Mouse (Mus musculus) retina, postnatal 1 day (tissue): Measurements from ENCODE around the gene Mrgpre.

Experiments
- DNase-seq: peaks from one replicate; pipeline ENCODE4 v3.0.0-alpha.2; 2012

Mrgpre gene

GRCm38 (mm10) chr7:143783996-143784829, at the start of gene Mrgpre:
Mrgpre (minus strand) TSS chr7:143784500.
- peak; percentile 89 for DNase-seq

GRCm38 (mm10) chr7:143833581-143834190, 49.4 kb upstream of the Mrgpre start:
- DNase-seq, result no peak

- no peak for DNase-seq
Observed at GRCm38 (mm10) chr7:143832611-143833010, 48.3 kb upstream of the Mrgpre start.

GRCm38 (mm10) chr7:143832196-143832595, 47.9 kb upstream of the Mrgpre start:
- no peak for DNase-seq

- DNase-seq, result no peak
Observed at GRCm38 (mm10) chr7:143830399-143830798, 46.1 kb upstream of the Mrgpre start.

- peak; percentile 99 for DNase-seq
Observed at GRCm38 (mm10) chr7:143829504-143830331, 45.4 kb upstream of the Mrgpre start.

- no peak for DNase-seq
Observed at GRCm38 (mm10) chr7:143826985-143827384, 42.7 kb upstream of the Mrgpre start.

- DNase-seq, result no peak
Observed at GRCm38 (mm10) chr7:143823266-143823605, 38.9 kb upstream of the Mrgpre start.

GRCm38 (mm10) chr7:143822375-143823265, 38.3 kb upstream of the Mrgpre start, which contains the start of the genes Nadsyn1 and Dhcr7:
Nadsyn1 (minus strand) TSS chr7:143822849.
Dhcr7 (plus strand) TSS chr7:143823145.
- DNase-seq, result peak; percentile 98

GRCm38 (mm10) chr7:143821241-143821640, 36.9 kb upstream of the Mrgpre start:
- DNase-seq, result no peak

- DNase-seq, result no peak
Observed at GRCm38 (mm10) chr7:143819201-143819600, 34.9 kb upstream of the Mrgpre start.

GRCm38 (mm10) chr7:143808909-143809308, 24.6 kb upstream of the Mrgpre start:
- DNase-seq, result peak; percentile 46

GRCm38 (mm10) chr7:143805199-143805624, 20.9 kb upstream of the Mrgpre start:
- no peak for DNase-seq

- no peak for DNase-seq
Observed at GRCm38 (mm10) chr7:143801195-143802065, 17.1 kb upstream of the Mrgpre start.

GRCm38 (mm10) chr7:143800770-143801169, 16.5 kb upstream of the Mrgpre start:
- DNase-seq, result no peak

GRCm38 (mm10) chr7:143798783-143799182, 14.5 kb upstream of the Mrgpre start:
- DNase-seq, result no peak

- peak; percentile 55 for DNase-seq
Observed at GRCm38 (mm10) chr7:143793121-143793520, 8.8 kb upstream of the Mrgpre start.

- no peak for DNase-seq
Observed at GRCm38 (mm10) chr7:143792336-143792985, 8.2 kb upstream of the Mrgpre start.

GRCm38 (mm10) chr7:143783378-143783995, 813 bp downstream of the Mrgpre start:
- no peak for DNase-seq

GRCm38 (mm10) chr7:143777375-143777774, 6.9 kb downstream of the Mrgpre start:
- no peak for DNase-seq
